Mouse (Mus musculus) right cerebral cortex, postnatal 10 days (tissue): ENCODE measurements around the gene Flot2.

Experiments used
- DNase-seq, 2 experiments: peaks; one replicate each; pipeline ENCODE4 v3.0.0; 2021; ENCODE audit warnings: low spot score in 2 of 2

Flot2 gene

DNA sequence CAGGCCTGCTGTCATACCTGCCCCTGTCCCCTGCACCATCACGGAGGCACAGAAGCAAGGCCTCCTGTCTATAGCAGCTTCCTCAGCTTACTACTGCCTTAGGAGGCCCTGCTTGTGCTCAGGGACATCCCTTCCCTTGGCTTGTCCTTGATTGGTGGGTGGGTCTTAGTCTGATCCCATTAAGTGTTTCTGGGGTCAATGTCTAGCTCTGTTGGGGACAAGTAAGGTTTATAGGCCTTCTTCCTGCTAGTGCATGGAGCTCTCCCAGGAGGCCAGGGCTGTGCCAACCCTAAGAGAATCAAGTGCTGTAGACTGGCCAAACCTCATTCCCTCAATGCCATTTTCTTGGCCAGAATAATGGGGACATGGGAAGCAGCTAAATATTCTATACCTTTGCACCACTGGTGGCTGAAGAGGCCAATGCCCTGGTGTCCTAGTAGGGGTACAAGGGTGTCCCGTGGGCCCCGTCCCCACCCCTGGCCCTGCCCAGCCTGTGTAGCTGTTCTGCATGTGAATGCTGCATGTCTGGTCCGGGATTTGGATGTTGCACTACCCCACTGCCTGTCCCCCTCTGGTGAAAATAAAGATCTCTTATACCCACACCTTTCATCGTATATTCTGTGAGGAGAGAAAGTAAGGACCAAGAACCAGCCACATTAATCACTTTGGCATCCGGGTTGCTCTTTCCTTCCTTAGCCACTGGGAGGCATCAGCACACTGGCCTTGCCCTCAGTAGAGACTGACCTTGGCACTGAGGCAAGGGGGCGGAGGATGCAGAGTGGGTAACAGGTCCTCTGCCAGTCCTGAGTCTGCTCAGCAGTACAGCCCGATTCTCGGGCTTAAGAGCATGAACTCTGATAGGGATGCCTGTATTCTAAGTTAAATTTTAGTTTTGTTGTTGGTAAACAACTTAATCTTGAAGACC is 22.4 kb downstream of the Flot2 start:
- DNase-seq = peak; percentile 81 to 85

DNA sequence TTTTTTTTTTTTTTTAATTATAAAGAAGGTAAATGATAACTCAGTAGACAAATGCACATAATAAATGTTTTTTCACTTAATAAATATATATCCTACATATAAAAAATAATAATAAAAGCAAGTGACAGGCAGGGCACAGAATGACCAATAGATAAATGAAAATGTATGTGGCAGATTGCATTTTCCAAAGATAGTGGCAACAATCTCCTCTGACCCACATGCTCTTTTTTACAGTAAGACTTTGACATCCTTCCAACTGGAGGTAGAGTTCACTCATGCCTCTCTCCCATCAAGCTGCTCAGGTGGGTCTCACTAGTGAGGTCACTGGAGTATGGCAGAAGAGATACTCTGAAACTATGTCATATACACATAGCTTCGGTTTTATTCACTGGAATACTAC is 24.8 kb downstream of the Flot2 start:
- DNase-seq = no peak

DNA sequence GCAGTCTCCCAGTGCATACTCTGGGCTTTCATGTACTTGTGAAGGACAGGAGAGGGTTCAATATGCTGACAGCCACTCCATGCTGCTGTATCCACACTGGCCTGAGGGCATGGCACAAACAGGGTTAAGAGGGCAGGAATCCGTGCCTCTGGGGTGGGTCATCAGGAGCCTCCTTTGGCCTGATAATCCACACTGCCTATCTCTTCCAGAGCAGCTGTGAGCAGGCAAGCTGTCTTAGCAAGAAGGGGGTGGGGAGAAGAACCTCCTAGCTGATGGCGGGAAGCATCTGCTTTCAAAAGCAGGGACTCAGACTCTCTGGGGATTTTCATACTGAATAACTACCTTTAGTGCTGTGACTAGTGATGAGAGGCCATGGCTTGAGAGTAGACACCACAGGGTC is 28.2 kb downstream of the Flot2 start:
- DNase-seq = no peak

DNA sequence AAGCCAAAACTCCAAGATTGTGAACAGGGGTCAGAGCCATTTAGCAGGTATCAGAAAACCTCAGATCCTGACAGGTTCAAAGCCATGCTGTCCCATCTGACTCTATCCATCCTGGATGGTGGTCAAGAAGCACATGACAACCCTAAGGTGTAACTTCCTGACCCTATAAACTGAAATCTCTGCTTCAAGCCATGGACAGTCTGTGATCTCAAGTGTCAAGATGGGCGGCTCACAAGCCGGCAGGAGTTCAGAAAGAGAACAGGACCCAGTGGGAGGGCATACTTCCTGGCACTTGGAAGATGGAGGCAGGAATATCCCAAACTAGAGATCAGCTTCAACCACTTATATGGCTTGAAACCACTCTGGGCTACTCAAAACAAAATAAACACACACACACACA is 28.9 kb downstream of the Flot2 start:
- DNase-seq = no peak

DNA sequence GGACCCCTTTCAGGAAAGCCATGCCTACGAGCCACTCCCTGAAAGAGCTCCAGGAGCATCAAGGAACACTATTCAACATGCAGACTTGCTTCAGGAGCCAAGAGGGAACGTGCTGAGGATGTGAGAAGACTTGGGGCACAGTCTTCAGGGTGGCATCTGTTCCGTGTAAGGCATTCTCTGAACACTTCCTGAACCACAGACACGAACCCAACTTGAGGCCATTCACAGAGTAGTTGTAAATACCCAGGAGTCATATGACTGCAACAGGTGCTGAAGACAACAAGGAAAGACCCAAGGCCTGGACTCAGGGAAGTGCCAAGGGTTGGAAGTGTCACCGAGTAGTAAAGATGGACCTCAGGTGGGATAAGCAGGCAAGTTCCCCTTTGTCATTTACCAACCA is 29.8 kb downstream of the Flot2 start:
- DNase-seq = no peak

DNA sequence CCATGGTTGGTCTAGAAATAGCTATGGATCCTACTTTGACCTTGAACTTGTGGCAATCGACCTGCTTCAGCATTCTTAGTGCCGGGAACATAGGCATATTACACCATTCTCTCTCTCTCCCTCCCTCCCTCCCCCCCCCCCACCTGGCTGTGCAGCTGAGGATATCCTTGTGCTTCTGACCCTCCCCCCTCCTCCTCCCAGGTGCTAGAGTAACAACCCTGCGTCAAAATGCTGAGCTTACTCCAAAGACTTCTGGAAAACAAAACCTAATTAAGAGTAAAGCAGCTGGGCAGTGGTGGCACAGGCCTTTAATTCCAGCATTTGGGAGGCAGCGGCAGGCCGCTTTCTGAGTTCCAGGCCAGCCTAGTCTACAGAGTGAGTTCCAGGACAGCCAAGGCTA is 31.4 kb downstream of the Flot2 start:
- DNase-seq = no peak

DNA sequence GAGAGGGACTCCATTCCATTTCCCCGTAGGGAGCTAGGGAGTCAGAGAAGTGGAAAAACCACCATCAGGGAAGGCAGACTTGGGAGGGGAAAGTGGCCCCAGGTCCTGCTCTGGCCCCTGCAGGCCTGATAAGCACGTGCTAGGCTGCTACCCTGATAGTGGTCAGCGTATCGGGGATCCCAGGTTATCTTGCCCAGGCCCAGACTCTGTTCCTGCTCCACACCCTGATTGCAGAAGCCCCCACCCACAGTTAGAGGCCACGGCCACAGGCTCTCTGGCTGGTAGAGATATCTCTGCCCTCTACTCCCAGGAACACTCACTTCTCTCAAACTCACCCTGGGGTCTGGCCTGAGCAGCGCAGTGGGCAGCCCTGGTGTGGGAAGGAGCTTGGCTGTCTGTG is 31.9 kb downstream of the Flot2 start:
- DNase-seq = no peak

DNA sequence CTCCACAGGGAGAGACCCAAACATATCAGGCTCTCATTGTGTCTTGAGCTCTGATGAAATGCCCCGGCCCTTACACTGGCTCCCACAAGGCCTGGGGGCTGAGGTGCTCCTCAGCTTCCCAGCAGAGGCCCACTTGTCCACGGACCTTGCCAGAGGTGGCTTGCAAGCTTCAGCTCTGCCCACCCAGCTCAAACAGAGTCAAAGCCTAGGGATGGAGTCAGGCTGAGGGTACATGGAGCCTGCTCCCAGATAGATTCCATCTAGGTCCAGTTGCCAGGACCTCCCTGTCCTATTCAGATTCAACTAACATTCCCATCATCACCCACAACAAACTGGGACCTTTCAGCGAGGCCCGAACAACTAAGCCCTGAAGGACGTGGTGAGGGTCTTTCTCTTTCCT is 34.2 kb downstream of the Flot2 start:
- DNase-seq = no peak

DNA sequence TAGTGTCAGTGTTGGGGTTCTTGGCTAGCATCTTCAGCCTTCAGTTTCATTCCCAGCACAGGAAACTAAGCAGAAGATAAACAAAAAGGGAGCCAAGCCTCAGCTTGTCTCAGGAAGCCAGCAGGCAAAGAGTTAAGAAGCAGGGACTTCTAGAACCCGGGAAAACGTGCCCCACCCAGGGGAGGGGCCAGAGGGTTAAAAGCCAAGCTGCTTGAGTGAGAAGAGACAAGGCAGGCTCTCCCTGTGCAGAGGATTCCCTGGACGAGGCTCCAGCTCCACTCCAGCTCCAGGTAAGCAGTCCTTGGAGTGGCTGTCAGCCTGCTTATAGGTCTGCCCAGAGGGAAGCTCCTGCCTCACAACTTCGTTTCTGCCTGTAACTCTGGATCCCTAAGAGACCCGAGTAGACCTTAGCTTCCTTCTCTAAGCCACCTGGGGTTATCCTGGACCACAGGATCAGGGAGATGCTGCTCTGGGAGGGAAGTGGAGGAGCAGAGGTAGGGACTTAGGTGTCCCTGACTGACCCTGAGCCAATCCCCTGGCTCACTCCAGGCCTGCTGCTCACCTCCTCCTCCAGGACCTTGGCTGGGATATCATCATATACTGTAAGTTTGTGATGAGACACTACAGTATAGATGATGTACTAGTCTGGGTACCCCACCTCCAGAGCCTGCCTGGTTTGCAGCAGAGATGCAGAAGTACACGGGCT is 34.8 kb downstream of the Flot2 start:
- DNase-seq = no peak

- no peak for DNase-seq
Observed at GRCm38 (mm10) chr11:78073577-78074276, 36.0 kb downstream of the Flot2 start.

DNA sequence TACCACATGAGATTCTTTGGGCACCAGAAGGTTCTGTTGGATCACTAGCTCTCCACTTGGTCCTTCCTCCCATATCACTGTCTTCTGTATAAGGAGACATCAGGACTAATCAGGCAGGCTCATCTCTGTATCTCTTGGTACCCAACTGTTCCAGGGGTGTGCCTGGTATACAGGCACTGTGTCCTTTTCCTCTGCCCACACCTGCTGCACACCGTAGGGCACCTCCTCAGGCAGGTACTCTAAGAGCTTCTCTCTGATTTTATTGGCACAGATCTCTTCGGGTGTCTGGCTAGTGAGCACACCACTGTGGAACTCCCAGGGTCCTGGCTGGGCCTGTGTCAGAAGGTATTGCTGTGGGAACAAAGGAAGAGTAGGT is 36.5 kb downstream of the Flot2 start:
- no peak for DNase-seq

DNA sequence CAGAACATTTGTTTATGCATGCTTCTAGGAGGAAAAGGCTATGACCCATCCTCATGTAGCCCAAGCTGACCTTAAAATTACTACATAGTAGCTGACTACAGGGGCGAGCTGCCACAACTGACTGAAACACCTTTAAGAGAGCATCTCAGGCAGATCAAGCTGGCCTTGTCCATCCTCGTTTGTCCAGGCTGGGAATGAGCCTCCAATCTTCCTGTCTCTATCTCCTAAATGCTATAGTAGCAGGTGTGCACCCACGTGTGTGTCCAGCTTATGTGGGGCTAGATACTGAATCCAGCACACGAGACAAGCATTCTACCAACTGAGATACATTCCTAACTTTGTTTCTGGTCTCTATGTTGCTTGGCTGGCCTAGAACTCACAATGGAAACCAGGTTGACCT is 36.9 kb downstream of the Flot2 start:
- DNase-seq = no peak

- DNase-seq = peak; percentile 91 to 92
Observed at GRCm38 (mm10) chr11:78079961-78080921, 42.5 kb downstream of the Flot2 start, which contains the start of gene Eral1. TSS of gene Eral1 (minus strand) at chr11:78080383.

DNA sequence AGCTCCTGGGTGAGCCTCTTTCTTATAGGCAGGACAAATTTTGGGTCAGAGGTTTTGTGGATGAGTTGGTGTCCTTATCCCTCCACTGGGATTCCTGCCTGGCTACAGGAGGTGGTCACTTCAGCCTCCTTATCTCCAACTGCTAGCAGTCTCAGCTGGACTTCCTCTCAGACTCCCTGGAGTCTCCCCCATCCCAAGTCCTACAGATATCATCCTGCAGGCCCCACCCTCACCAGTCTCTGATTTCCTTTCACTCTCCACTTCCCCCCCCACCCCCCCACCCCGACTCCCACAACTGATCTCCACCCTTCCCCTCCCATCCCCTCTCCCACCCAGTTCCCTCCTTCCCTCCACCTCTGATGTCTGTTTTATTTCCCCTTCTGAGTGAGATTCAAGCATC is 45.9 kb downstream of the Flot2 start:
- no peak for DNase-seq

DNA sequence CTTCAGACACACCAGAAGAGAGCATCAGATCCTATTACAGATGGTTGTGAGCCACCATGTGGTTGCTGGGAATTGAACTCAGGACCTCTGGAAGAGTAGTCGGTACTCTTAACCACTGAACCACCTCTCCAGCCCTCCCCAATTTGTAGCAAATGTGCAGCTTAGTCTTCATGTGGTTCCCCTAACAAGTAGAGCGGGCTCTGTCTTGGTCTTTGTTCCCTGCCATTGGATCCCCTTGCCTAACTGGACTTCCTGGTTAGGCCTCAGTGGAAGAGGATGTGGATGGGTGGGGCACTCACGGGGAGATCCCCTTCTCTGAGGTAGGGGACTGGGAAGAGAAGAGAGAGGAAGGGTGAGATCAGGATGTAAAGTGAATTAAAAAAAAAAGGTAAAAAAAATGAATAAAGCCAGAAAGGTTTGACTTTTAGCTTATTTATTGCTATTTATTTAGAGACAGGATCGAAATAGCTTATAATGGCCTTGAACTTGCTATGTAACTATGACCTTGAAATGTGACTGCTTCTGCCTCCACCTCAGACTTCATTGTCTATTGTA is 49.3 kb downstream of the Flot2 start:
- DNase-seq = no peak

DNA sequence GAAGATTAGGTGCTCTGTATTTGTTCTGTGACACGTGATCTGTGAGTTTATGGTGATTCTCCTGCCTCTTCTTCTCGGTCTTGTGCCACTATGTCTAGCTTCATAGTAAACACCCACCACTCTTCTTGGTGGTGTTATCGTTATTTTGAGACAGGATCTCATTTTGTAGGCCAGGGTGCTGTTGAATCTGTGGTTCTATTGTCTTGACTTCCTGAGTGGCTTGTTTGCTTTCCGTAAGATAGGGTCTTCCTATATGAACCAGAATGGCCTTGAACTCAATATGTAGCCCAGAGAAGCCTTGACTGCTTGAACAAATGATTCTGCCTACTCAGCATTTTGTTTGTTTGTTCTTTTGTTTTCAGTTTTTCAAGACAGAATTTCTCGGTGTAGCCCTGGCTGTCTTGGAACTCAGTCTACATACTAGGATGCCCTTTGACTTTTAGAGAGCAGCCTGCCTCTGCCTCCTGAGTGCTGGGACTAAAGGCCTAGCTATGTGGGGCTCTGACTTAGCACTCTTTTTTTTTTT is 50.1 kb downstream of the Flot2 start:
- DNase-seq = no peak

DNA sequence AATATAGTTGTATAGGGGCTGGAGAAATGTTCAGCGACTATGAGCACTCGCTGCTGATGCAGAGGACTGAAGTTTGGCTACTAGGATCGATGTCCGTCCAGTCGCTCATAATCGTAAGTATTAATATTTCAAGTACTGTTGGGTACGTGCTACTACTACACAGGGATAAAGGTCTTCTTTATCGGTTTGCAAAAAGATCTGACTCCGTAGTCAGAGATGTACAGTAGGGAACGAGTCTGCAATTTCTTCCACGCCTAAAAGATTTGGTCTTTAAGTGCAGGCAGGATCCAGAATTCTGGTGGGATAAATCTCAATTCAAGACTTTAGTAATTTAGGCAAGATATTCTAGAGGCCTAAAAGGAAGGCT is 56.4 kb downstream of the Flot2 start:
- DNase-seq = no peak

DNA sequence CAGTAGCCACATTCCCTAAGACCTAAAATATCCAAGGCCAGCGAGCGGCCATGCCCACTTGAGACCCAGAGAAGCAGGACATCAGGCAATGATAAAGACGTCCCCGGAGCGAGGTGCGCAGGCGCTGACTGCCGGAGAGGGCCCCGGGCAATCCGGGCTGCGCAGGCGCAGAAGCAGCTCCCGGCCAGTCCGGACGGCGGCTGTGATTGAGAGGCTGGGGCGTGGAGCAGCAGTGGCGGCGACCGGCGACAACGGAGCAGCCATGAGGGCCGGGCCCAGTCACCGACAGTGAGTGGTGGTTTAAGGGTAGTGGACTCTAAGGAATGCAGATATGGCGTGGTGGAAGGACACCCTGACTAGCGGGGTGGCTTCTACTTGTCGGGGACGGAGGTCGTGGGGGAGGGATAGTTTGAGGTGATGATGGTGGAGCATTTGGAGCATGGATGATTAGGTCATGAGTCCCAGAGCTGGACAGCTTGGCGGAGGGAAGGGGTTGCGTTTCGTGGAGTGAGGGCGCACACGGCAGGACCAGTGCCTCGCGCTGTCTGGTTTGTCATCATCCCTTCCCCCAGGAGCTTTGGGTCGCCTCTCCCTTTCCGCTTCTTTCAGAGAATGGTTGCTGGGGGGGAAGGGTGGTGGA is 56.9 kb downstream of the Flot2 start, which contains the start of gene Fam222b:
Gene Fam222b, plus strand, starts transcription at position 157 of the 640 bp plus-strand sequence.
- peak; percentile 94 to 95 for DNase-seq

GRCm38 (mm10) chr11:78095144-78095516 is 57.4 kb downstream of the Flot2 start:
- no peak for DNase-seq

- DNase-seq = no peak
Observed at GRCm38 (mm10) chr11:78097077-78097476, 59.3 kb downstream of the Flot2 start.
